ENCODE assay signal across 21 mouse cellular contexts in genomic region chr3:94832701-94833100, GRCm38 (mm10). TPM values are rescaled to one million over a fixed set of nuclear protein-coding genes. Genes with fewer than 3 reads are reported as not detected.
A peak's percentile ranks its signal among the peaks of the same experiment; 100 is the strongest.
DNase-seq lines count a peak whose midpoint lies in the region; ATAC-seq and TF ChIP-seq lines count a peak whose summit lies in the region.
"Had no signal": no experiment of that assay in that cellular context is flagged by ENCODE, and none has a peak within 500 bp of the region (broad histone marks: within the 10 kb centered on the region; RNA-seq: fewer than 3 reads in every experiment).

No protein-coding gene starts in this region.

- H3K9ac ChIP-seq in heart, embryonic 12.5 days = no peak overlapping the region
- H3K9ac ChIP-seq in kidney, postnatal 0 days (ENCODE audit: low read depth, low read length) = no peak overlapping the region
- no peak overlapping the region; the same call in 1 of the 2 replicates for H3K9ac ChIP-seq in liver, embryonic 14.5 days (replicated peaks)
- H3K9ac ChIP-seq: stomach, embryonic 15.5 days had no signal

- no peaks in the 10 kb centered on the region for H3K27me3 ChIP-seq in heart, embryonic 12.5 days (replicated peaks)
- no peaks in the 10 kb centered on the region for H3K27me3 ChIP-seq in kidney, adult 2 months (replicated peaks; ENCODE audit: control insufficient read depth, insufficient read depth, low read length)
- H3K27me3 ChIP-seq in kidney, postnatal 0 days (ENCODE audit: insufficient read depth, low read length) = no peaks in the 10 kb centered on the region
- H3K27me3 ChIP-seq in liver, embryonic 14.5 days (ENCODE audit: control insufficient read depth, insufficient read depth, low read length) = no peaks in the 10 kb centered on the region
- H3K27me3 ChIP-seq: stomach, embryonic 15.5 days had no signal

- H3K36me3 ChIP-seq in heart, embryonic 12.5 days = no peaks in the 10 kb centered on the region
- no peaks in the 10 kb centered on the region for H3K36me3 ChIP-seq in kidney, adult 2 months (ENCODE audit: control insufficient read depth, insufficient read depth, low read length)
- H3K36me3 ChIP-seq in kidney, postnatal 0 days (ENCODE audit: insufficient read depth, low read length) = no peaks in the 10 kb centered on the region
- no peaks in the 10 kb centered on the region for H3K36me3 ChIP-seq in liver, embryonic 14.5 days (replicated peaks; ENCODE audit: control insufficient read depth, insufficient read depth, low read depth)
- H3K36me3 ChIP-seq: limb, embryonic 10.5 days; stomach, embryonic 15.5 days had no signal

- H3K4me2 ChIP-seq in heart, embryonic 12.5 days = peak overlapping the region; percentile 53
- no peak overlapping the region for H3K4me2 ChIP-seq in kidney, postnatal 0 days (ENCODE audit: low read length)
- H3K4me2 ChIP-seq in liver, embryonic 14.5 days (ENCODE audit: low read depth) = peak overlapping the region; percentile 56
- H3K4me2 ChIP-seq: midbrain, embryonic 11.5 days; stomach, embryonic 15.5 days had no signal

- DNase-seq in heart, adult 18-20 months = no peak
- peak; percentile 87 for DNase-seq in kidney, adult 2 months
- no peak for DNase-seq in kidney, postnatal 0 days (ENCODE audit: low spot score)
- no peak for DNase-seq in liver, embryonic 14.5 days (ENCODE audit: low read depth in 3 of 3, low spot score in 3 of 3)
- no peak for DNase-seq in frontal cortex, postnatal 10 days (ENCODE audit: low spot score in 2 of 2)
- no peak for DNase-seq in layer of hippocampus, adult 8-10 months (ENCODE audit: low spot score in 2 of 2)
- DNase-seq: adrenal gland, postnatal 14 days; cerebellum, postnatal 14 days; heart, postnatal 4 days; layer of hippocampus, adult 9-11 months; lung, adult 18-20 months; right cerebral cortex, postnatal 25 days; thymus, adult 18-20 months had no signal

- H3K4me1 ChIP-seq in heart, embryonic 12.5 days (replicated peaks) = peaks cover 8% of the 10 kb centered on the region
- H3K4me1 ChIP-seq in kidney, adult 2 months (ENCODE audit: control insufficient read depth, insufficient read depth, low read length) = peaks cover 13% of the 10 kb centered on the region; the same call in 1 of the 2 replicates
- H3K4me1 ChIP-seq in kidney, postnatal 0 days (replicated peaks; ENCODE audit: insufficient read depth, low read length) = no peaks in the 10 kb centered on the region
- H3K4me1 ChIP-seq in liver, embryonic 14.5 days (replicated peaks; ENCODE audit: control insufficient read depth in 2 of 2, insufficient read depth in 2 of 2, low read length in 1 of 2) = peaks cover 4 to 8% of the 10 kb centered on the region in 2 experiments; a peak in 2 of 4 replicates
- H3K4me1 ChIP-seq: limb, embryonic 10.5 days; stomach, embryonic 15.5 days had no signal

- no peak for TF ChIP-seq EP300 in liver, embryonic 14.5 days (IDR thresholded peaks at IDR 0.05; ENCODE audit: low read depth)

- TF ChIP-seq POLR2A in kidney, adult 2 months (IDR thresholded peaks at IDR 0.05; ENCODE audit: low read depth, low read length) = no peak

- 0 out of 2 replicates have a peak, but pooled peaks cover 3% of the 10 kb centered on the region for H3K9me3 ChIP-seq in heart, embryonic 12.5 days (replicated peaks)
- no peaks in the 10 kb centered on the region for H3K9me3 ChIP-seq in kidney, postnatal 0 days (replicated peaks; ENCODE audit: low read length)
- H3K9me3 ChIP-seq in liver, embryonic 14.5 days (ENCODE audit: control insufficient read depth, low read length) = no peaks in the 10 kb centered on the region
- H3K9me3 ChIP-seq: limb, embryonic 10.5 days; stomach, embryonic 15.5 days had no signal

- H3K4me3 ChIP-seq in heart, embryonic 12.5 days = no peak overlapping the region
- H3K4me3 ChIP-seq in kidney, adult 2 months (ENCODE audit: insufficient read depth, low read depth, low read length) = no peak overlapping the region
- H3K4me3 ChIP-seq in kidney, postnatal 0 days (replicated peaks; ENCODE audit: low read depth, low read length) = no peak overlapping the region
- 0 out of 4 replicates have a peak overlapping the region, but pooled peaks of 1 of the 2 experiments have one; percentile 1 for H3K4me3 ChIP-seq in liver, embryonic 14.5 days (ENCODE audit: insufficient read depth in 1 of 2, low read depth in 2 of 2, low read length in 2 of 2)
- H3K4me3 ChIP-seq: left cerebral cortex, adult 2 months; limb, embryonic 10.5 days; stomach, embryonic 15.5 days had no signal

- TF ChIP-seq CTCF in kidney, adult 2 months (conservative IDR thresholded peaks at IDR 0.05; ENCODE audit: insufficient read depth, insufficient read length, low read depth, low read length) = no peak
- TF ChIP-seq CTCF in kidney, postnatal 0 days (IDR thresholded peaks at IDR 0.05; ENCODE audit: low read depth) = no peak
- no peak for TF ChIP-seq CTCF in liver, embryonic 14.5 days (IDR thresholded peaks at IDR 0.05; ENCODE audit: low read depth)

- no peak for ATAC-seq in heart, embryonic 12.5 days (ENCODE audit: insufficient number of reproducible peaks, low FRiP score)
- ATAC-seq in kidney, postnatal 0 days (replicated peaks; ENCODE audit: low FRiP score, low read depth) = no peak
- ATAC-seq in liver, embryonic 14.5 days (ENCODE audit: insufficient read depth) = no peak
- ATAC-seq: hindbrain, postnatal 0 days; intestine, postnatal 0 days had no signal

- no peak overlapping the region for H3K27ac ChIP-seq in heart, embryonic 12.5 days (ENCODE audit: poor library complexity, severe bottlenecking)
- peak overlapping the region; percentile 67; the same call in 1 of the 2 replicates for H3K27ac ChIP-seq in kidney, adult 2 months (ENCODE audit: insufficient read depth, low read depth, low read length)
- 0 out of 2 replicates have a peak overlapping the region, but pooled peaks have one; percentile 2 for H3K27ac ChIP-seq in kidney, postnatal 0 days
- no peak overlapping the region for H3K27ac ChIP-seq in liver, embryonic 14.5 days
- H3K27ac ChIP-seq: hindbrain, postnatal 0 days; left cerebral cortex, adult 2 months; limb, embryonic 10.5 days; macrophage; stomach, embryonic 15.5 days had no signal

- 71% methylated on average over 5 of the region's 5 CpGs for WGBS in heart, embryonic 12.5 days
- 47% methylated on average over 5 of the region's 5 CpGs for WGBS in kidney, adult 2 months
- WGBS in kidney, postnatal 0 days = 68% methylated on average over 5 of the region's 5 CpGs
- 58% methylated on average over 5 of the region's 5 CpGs for WGBS in liver, embryonic 14.5 days (ENCODE audit: insufficient replicate concordance)

RNA-seq across cellular contexts. Expression of gene Pogz, which starts 4.7 kb away (rescaled TPM):
- 12.3 and 12.8 TPM in 2 replicates for polyA plus RNA-seq in heart, embryonic 12.5 days (2016; fragmentation: Nextera tagmentation; extraction: Ambion mirVana)
- total RNA-seq in heart, adult 18-20 months (2021) = 10 to 100 TPM; 12.9 to 20.2 TPM
- polyA plus RNA-seq in kidney, adult 2 months (2012; rRNA removed) = 19.7 and 21.0 TPM in 2 replicates
- polyA plus RNA-seq in kidney, postnatal 0 days (2015; fragmentation: Nextera tagmentation; extraction: Ambion mirVana) = 14.1 and 14.6 TPM in 2 replicates
- polyA plus RNA-seq in liver, embryonic 14.5 days (2012; rRNA removed) = 6.0 and 6.5 TPM in 2 replicates
- polyA plus RNA-seq in liver, embryonic 14.5 days (2014; fragmentation: Nextera tagmentation; extraction: Ambion mirVana) = 2.6 and 3.0 TPM in 2 replicates
- total RNA-seq in layer of hippocampus, adult 8-10 months (2022) = 10 to 100 TPM; 52.0 to 71.5 (median 61.4) TPM

RNA-seq across cellular contexts. Expression of gene Cgn, which starts 46.4 kb away (rescaled TPM):
- polyA plus RNA-seq in heart, embryonic 12.5 days (2016; fragmentation: Nextera tagmentation; extraction: Ambion mirVana) = 2.1 and 2.4 TPM in 2 replicates
- under 1 TPM; 0.37 to 0.85 TPM for total RNA-seq in heart, adult 18-20 months (2021)
- polyA plus RNA-seq in kidney, adult 2 months (2012; rRNA removed) = 6.0 and 6.8 TPM in 2 replicates
- 15.7 and 16.4 TPM in 2 replicates for polyA plus RNA-seq in kidney, postnatal 0 days (2015; fragmentation: Nextera tagmentation; extraction: Ambion mirVana)
- 4.3 and 4.6 TPM in 2 replicates for polyA plus RNA-seq in liver, embryonic 14.5 days (2012; rRNA removed)
- polyA plus RNA-seq in liver, embryonic 14.5 days (2014; fragmentation: Nextera tagmentation; extraction: Ambion mirVana) = 5.7 and 7.2 TPM in 2 replicates
- 1 to 10 TPM; 4.0 to 5.5 (median 4.7) TPM for total RNA-seq in layer of hippocampus, adult 8-10 months (2022)

RNA-seq across cellular contexts. Expression of gene Psmb4, which starts 54.1 kb away (rescaled TPM):
- 232 and 235 TPM in 2 replicates for polyA plus RNA-seq in heart, embryonic 12.5 days (2016; fragmentation: Nextera tagmentation; extraction: Ambion mirVana)
- total RNA-seq in heart, adult 18-20 months (2021) = 100 to 1,000 TPM; 223 to 258 TPM
- polyA plus RNA-seq in kidney, adult 2 months (2012; rRNA removed) = 235 and 307 TPM in 2 replicates
- polyA plus RNA-seq in kidney, postnatal 0 days (2015; fragmentation: Nextera tagmentation; extraction: Ambion mirVana) = 317 and 329 TPM in 2 replicates
- 127 and 157 TPM in 2 replicates for polyA plus RNA-seq in liver, embryonic 14.5 days (2012; rRNA removed)
- polyA plus RNA-seq in liver, embryonic 14.5 days (2014; fragmentation: Nextera tagmentation; extraction: Ambion mirVana) = 190 and 203 TPM in 2 replicates
- 100 to 1,000 TPM; 219 to 262 (median 240) TPM for total RNA-seq in layer of hippocampus, adult 8-10 months (2022)

Comparison
In these comparisons a context has a peak if more than half of its experiments do, and no peak if none do; other contexts are left out.
1. H3K27ac ChIP-seq: peak in kidney, adult 2 months (single experiment) and kidney, postnatal 0 days (single experiment); none in heart, embryonic 12.5 days (single experiment) and liver, embryonic 14.5 days (single experiment).